Mouse (Mus musculus) gastrocnemius, postnatal 10 days (tissue): ENCODE measurements around the gene Gm13119. TPM values are rescaled to one million over a fixed set of nuclear protein-coding genes. Genes with fewer than 3 reads are reported as not detected.
"Not testable (repeated sequence)": the region's sequence is repeated elsewhere in the genome, so short reads cannot be mapped to it uniquely, and the experiment has no call there.

Experiments
- DNase-seq: peaks from one replicate; pipeline ENCODE4 v3.0.0; 2021; ENCODE audit warnings: mixed read lengths
- long read RNA-seq, 2 experiments: library from polyadenylated mRNA; stranded (forward); transcript quantifications; one replicate each; pipeline ENCODE4 v2.0.0; 2021
- total RNA-seq, 2 experiments: library from RNA; stranded (reverse); gene quantifications; 2 replicates each; pipeline ENCODE4 v1.2.3; 2021

Gm13119 gene
- not detected for total RNA-seq
- long read RNA-seq, experiment 1, result 0 reads
- long read RNA-seq, experiment 2, result 0 reads

DNA sequence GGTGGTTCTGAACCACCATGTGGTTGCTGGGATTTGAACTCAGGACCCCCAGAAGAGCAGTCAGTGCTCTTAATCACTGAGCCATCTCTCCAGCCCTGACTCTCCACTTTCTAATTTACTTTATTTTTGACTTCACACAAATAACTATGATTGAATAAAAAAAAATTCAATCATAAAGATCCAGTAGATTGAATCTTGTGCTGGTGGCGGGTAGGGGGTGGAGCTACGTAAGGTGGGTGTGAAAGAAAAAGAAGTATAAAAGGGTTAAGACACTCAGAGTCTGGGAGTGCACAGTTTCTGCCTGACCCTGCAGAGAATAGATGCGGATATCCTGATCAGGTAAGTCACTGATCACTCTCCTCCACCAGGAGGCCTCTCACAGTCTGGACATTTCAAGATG lies at the start of gene Gm13119:
Gm13119 (plus strand) TSS at position 301 of the 400 bp plus-strand sequence.
- DNase-seq, result not testable (repeated sequence)

- not testable (repeated sequence) for DNase-seq
These were observed 44.9 kb upstream of the Gm13119 start for GRCm38 (mm10) chr4:144312666-144313460.

GRCm38 (mm10) chr4:144329949-144330348 lies 27.8 kb upstream of the Gm13119 start, which contains the start of gene Gm13128:
Gene Gm13128 (plus strand): TSS chr4:144330249.
- DNase-seq, result not testable (repeated sequence)

DNA sequence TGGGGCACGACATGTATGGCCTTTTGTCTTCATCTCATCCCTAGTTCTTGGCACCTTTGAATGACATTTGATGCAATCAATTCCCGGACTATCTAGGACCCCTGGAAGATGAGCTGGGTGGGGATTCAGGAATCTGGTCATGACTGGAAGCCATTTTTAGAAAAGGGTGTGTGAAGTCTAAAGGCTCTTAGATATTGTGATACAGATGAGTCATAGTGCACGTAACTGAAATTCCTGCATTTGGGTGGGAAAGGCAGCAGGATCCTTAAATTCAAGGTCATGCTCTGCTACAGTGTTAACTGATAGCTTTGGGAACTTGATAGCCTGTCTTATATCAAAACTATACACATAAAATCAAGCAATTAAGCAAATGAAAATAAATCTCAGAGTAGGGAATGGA lies 21.9 kb upstream of the Gm13119 start:
- DNase-seq, result not testable (repeated sequence)

DNA sequence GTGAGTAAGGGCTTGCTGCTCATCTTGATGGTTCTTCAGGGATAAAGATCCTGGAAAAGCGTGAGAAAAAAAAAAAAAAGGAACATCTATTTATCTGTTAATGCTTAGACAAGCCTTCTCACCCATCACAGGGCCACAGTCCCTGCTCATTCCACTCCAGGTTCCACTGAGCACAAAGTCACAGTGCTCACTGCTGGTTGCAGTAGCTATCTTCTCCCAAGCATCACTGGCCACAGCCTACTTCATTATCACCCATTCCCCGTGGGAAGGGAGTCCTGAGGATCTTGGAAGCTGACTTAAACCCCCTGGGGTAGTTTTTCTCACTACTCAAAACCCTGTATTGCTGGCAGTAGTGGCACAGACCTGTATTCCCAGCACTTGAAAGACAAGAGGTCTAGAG lies 20.2 kb downstream of the Gm13119 start, which contains the start of gene Pramef20:
Pramef20 (minus strand) TSS at position 23 of the 400 bp plus-strand sequence.
- DNase-seq, result no peak

- no peak for DNase-seq
These were observed 38.6 kb downstream of the Gm13119 start for GRCm38 (mm10) chr4:144396316-144396715.

DNA sequence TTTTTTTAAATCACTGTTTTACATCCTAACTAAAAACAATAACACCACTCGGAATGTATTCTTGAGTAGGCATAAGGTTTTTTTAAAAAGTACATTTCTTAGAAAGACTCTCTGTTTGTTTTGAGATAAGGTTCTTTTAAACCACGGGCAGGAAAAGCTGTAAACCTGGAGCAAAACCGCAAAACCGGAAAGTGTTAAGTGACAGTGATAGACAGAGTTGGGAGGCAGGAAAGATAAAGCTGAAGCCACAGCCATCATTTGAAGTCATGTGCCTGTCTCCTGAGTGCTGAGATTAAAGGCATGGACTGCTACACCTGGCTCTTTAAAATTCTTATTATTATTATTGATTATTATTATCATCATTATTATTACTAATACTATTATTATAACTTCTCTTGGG lies 45.0 kb downstream of the Gm13119 start:
- no peak for DNase-seq

- DNase-seq, result peak; percentile 16
These were observed 46.8 kb downstream of the Gm13119 start for GRCm38 (mm10) chr4:144404456-144405086.

- DNase-seq, result no peak
These were observed 48.5 kb downstream of the Gm13119 start for GRCm38 (mm10) chr4:144406261-144406660.

DNA sequence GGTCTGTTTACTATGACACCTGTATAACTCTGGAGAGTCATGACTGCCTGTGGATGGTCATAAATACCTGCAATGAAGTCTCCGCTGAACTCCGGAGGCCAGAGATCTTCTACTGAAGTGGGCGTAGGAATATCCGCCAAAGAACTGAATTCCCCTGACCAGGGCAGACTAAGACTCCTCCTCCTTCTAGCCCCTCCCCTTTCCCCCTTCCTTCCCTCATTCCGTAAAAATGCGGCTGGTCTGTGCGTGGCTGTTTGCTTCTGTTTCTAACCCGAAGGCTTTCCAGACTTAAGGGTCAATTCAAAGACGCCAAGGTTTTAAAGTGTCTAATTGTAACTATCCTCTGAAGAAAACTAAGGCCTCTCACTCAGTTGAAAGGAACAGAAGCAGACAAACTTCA lies 50.5 kb downstream of the Gm13119 start, which contains the start of gene Pramef12:
Pramef12 (minus strand) TSS at position 175 of the 400 bp plus-strand sequence.
- DNase-seq, result no peak

Other genes with a start within 250 kb of the Gm13119 start
- gene Oog3, start 195.3 kb upstream of the Gm13119 start, total RNA-seq, result not detected
- gene Oog2, start 167.2 kb upstream of the Gm13119 start, total RNA-seq, result not detected
- gene C87977, start 144.6 kb upstream of the Gm13119 start, total RNA-seq, result not detected
- gene Pramel5, start 77.5 kb upstream of the Gm13119 start, total RNA-seq, result not detected
- gene Gm13128, start 27.7 kb upstream of the Gm13119 start, total RNA-seq, result not detected
- gene Pramef20, start 20.0 kb downstream of the Gm13119 start, total RNA-seq, result not detected
- gene Pramef12, start 50.5 kb downstream of the Gm13119 start, total RNA-seq, result not detected
- gene 1700012P22Rik, start 80.8 kb downstream of the Gm13119 start, total RNA-seq, result not detected
- gene Gm9944, start 95.4 kb downstream of the Gm13119 start, total RNA-seq, result not detected
- not detected for gene Aadacl3, start 105.8 kb downstream of the Gm13119 start, total RNA-seq
- gene 9430007A20Rik, start 161.9 kb downstream of the Gm13119 start, total RNA-seq, result not detected
- gene Gm13124, start 207.2 kb downstream of the Gm13119 start, total RNA-seq, result not detected